In the genomic region with DNA sequence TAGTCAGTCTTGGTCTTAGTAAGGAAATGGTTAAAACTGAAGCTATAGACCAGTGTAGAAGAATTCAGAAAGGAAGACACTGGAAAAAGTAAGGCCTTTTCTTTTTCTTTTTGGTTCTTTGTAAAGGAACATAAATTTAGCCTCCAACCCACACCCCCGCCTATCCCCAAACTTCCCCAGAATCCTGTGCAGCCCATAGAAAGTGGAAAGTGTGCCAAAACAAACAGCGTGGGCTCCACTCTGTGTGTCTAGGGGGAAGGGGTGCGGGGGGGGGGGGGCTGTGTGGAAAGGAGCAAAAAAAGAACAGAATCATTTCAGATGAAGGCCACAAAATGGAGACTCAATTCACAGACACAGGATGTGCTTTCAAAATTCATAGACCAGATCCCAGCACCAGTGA, we compare ENCODE assay signal across 8 mouse cellular contexts.
DNase-seq lines count a peak whose midpoint lies in the region; ATAC-seq lines count a peak whose summit lies in the region.

No protein-coding gene starts in this region.

- H3K4me2 ChIP-seq in limb, embryonic 11.5 days (ENCODE audit: low read depth, severe bottlenecking) = peak overlapping the region; percentile 15
- peak overlapping the region; percentile 76 for H3K4me2 ChIP-seq in neural tube, embryonic 12.5 days (replicated peaks)

- H3K4me1 ChIP-seq in forebrain, embryonic 10.5 days = peaks cover 58% of the 10 kb centered on the region
- peaks cover 25% of the 10 kb centered on the region for H3K4me1 ChIP-seq in limb, embryonic 11.5 days (ENCODE audit: control insufficient read depth, insufficient read depth, low read length)
- peaks cover 54% of the 10 kb centered on the region for H3K4me1 ChIP-seq in neural tube, embryonic 12.5 days

- peak overlapping the region; percentile 85 for H3K27ac ChIP-seq in forebrain, embryonic 10.5 days
- H3K27ac ChIP-seq in limb, embryonic 11.5 days (replicated peaks; ENCODE audit: low read depth, low read length) = no peak overlapping the region; the same call in 1 of the 2 replicates
- peak overlapping the region; percentile 72 for H3K27ac ChIP-seq in neural tube, embryonic 12.5 days

- H3K4me3 ChIP-seq in forebrain, embryonic 10.5 days = peak overlapping the region; percentile 40
- H3K4me3 ChIP-seq in limb, embryonic 11.5 days (ENCODE audit: low read depth, low read length) = no peak overlapping the region
- peak overlapping the region; percentile 48 for H3K4me3 ChIP-seq in neural tube, embryonic 12.5 days

- peak; percentile 25 for DNase-seq in kidney, postnatal 14 days
- no peak for DNase-seq in kidney, adult 8-10 months
- no peak for DNase-seq in forebrain, embryonic 10.5 days (ENCODE audit: extremely low spot score, low spot score)
- no peak for DNase-seq in limb, embryonic 11.5 days (ENCODE audit: low spot score)
- no peak for DNase-seq in cerebellum, adult 11-12 months

- H3K36me3 ChIP-seq in forebrain, embryonic 10.5 days (replicated peaks) = 0 out of 2 replicates have a peak, but pooled peaks cover 3% of the 10 kb centered on the region
- no peaks in the 10 kb centered on the region for H3K36me3 ChIP-seq in limb, embryonic 11.5 days (ENCODE audit: control insufficient read depth, insufficient read depth, low read length)
- 0 out of 2 replicates have a peak, but pooled peaks cover 4% of the 10 kb centered on the region for H3K36me3 ChIP-seq in neural tube, embryonic 12.5 days

- ATAC-seq in limb, embryonic 11.5 days (ENCODE audit: insufficient number of reproducible peaks, low FRiP score, low TSS enrichment, low read depth) = no peak
- no peak for ATAC-seq in neural tube, embryonic 12.5 days (ENCODE audit: low FRiP score, low read depth)
- ATAC-seq in megakaryocyte-erythroid progenitor cell, adult 5-6 weeks (replicated peaks; ENCODE audit: low FRiP score, low TSS enrichment, poor library complexity, severe bottlenecking) = no peak
- ATAC-seq in CD4-positive, CD25-positive, alpha-beta regulatory T cell, adult 4 months = no peak

- 51% methylated on average over 3 of the region's 3 CpGs for WGBS in forebrain, embryonic 10.5 days
- WGBS in limb, embryonic 11.5 days = 66% methylated on average over 3 of the region's 3 CpGs
- whole genome bisulfite sequencing in neural tube, embryonic 12.5 days = 31% methylated on average over 3 of the region's 3 CpGs

- no peaks in the 10 kb centered on the region for H3K9me3 ChIP-seq in forebrain, embryonic 10.5 days
- no peaks in the 10 kb centered on the region for H3K9me3 ChIP-seq in limb, embryonic 11.5 days (ENCODE audit: control insufficient read depth, low read length)
- no peaks in the 10 kb centered on the region for H3K9me3 ChIP-seq in neural tube, embryonic 12.5 days

- H3K27me3 ChIP-seq in forebrain, embryonic 10.5 days (ENCODE audit: poor library complexity, severe bottlenecking) = no peaks in the 10 kb centered on the region
- H3K27me3 ChIP-seq in limb, embryonic 11.5 days (ENCODE audit: control insufficient read depth, insufficient read depth, low read length) = no peaks in the 10 kb centered on the region
- H3K27me3 ChIP-seq in neural tube, embryonic 12.5 days (replicated peaks) = no peaks in the 10 kb centered on the region

- H3K9ac ChIP-seq in limb, embryonic 11.5 days (ENCODE audit: low read length) = no peak overlapping the region
- H3K9ac ChIP-seq in neural tube, embryonic 12.5 days = peak overlapping the region; percentile 88
